Mouse (Mus musculus): ENCODE results near the gene Pank1. TPM values are rescaled to one million over a fixed set of nuclear protein-coding genes. Genes with fewer than 3 reads are reported as not detected.

Gene Pank1
- 8.1 and 12.5 TPM in 2 replicates for polyA plus RNA-seq (2014; fragmentation: Nextera tagmentation; extraction: Ambion mirVana)

- Histone ChIP-seq H3K9ac (ENCODE audit: low read depth, low read length) (peak within 1 kb of the TSS; percentile 91), H3K36me3 (ENCODE audit: control insufficient read depth, insufficient read depth, low read length) (no peaks in the 10 kb centered on the region), H3K4me3 (ENCODE audit: low read depth, low read length) (peak within 1 kb of the TSS; percentile 78), H3K4me1 (replicated peaks; ENCODE audit: control insufficient read depth, insufficient read depth, low read length) (no peaks in the 10 kb centered on the region), H3K4me2 (replicated peaks; ENCODE audit: low read depth, low read length) (peak within 1 kb of the TSS; percentile 74), H3K27ac (ENCODE audit: low read depth, low read length) (peak within 1 kb of the TSS; percentile 97), H3K27me3 (ENCODE audit: control insufficient read depth, insufficient read depth, low read length) (no peaks in the 10 kb centered on the region), H3K9me3 (ENCODE audit: control insufficient read depth, low read length) (no peaks in the 10 kb centered on the region)
- WGBS: under 1% methylated on average over 67 of the region's 96 CpGs
- DNase-seq (ENCODE audit: low spot score) (peak; percentile 80), ATAC-seq (ENCODE audit: low FRiP score) (peak; percentile 81)
Observed at GRCm38 (mm10) chr19:34878603-34879541, at the start of gene Pank1. Gene Pank1 (minus strand): TSS chr19:34879455.

GRCm38 (mm10) chr19:34922603-34922963, 43.3 kb upstream of the Pank1 start:
- peak overlapping the region; percentile 49 for H3K4me2 ChIP-seq (replicated peaks; ENCODE audit: low read depth, low read length)
- H3K9me3 ChIP-seq (ENCODE audit: control insufficient read depth, low read length): no peaks in the 10 kb centered on the region
- H3K4me3 ChIP-seq (ENCODE audit: low read depth, low read length): peak overlapping the region; percentile 73
- no peak overlapping the region for H3K27ac ChIP-seq (ENCODE audit: low read depth, low read length)
- DNase-seq (ENCODE audit: low spot score) (no peak), ATAC-seq (ENCODE audit: low FRiP score) (no peak)
- no peaks in the 10 kb centered on the region for H3K27me3 ChIP-seq (ENCODE audit: control insufficient read depth, insufficient read depth, low read length)
- under 1% methylated on average over 9 of the region's 9 CpGs for WGBS
- no peaks in the 10 kb centered on the region for H3K4me1 ChIP-seq (replicated peaks; ENCODE audit: control insufficient read depth, insufficient read depth, low read length)
- H3K9ac ChIP-seq (ENCODE audit: low read depth, low read length): peak overlapping the region; percentile 61
- no peaks in the 10 kb centered on the region for H3K36me3 ChIP-seq (ENCODE audit: control insufficient read depth, insufficient read depth, low read length)

GRCm38 (mm10) chr19:34921652-34922602, 42.7 kb upstream of the Pank1 start, which contains the start of gene Kif20b:
Gene Kif20b (plus strand): TSS chr19:34922361.
- no peaks in the 10 kb centered on the region for H3K9me3 ChIP-seq (ENCODE audit: control insufficient read depth, low read length)
- H3K27me3 ChIP-seq (ENCODE audit: control insufficient read depth, insufficient read depth, low read length): no peaks in the 10 kb centered on the region
- H3K9ac ChIP-seq (ENCODE audit: low read depth, low read length): peak within 1 kb of the TSS; percentile 61
- ATAC-seq (ENCODE audit: low FRiP score): peak; percentile 97
- 0 out of 2 replicates have a peak within 1 kb of the TSS, but pooled peaks have one; percentile 13 for H3K27ac ChIP-seq (ENCODE audit: low read depth, low read length)
- H3K4me1 ChIP-seq (replicated peaks; ENCODE audit: control insufficient read depth, insufficient read depth, low read length): no peaks in the 10 kb centered on the region
- peak within 1 kb of the TSS; percentile 49 for H3K4me2 ChIP-seq (replicated peaks; ENCODE audit: low read depth, low read length)
- H3K36me3 ChIP-seq (ENCODE audit: control insufficient read depth, insufficient read depth, low read length): no peaks in the 10 kb centered on the region
- DNase-seq (ENCODE audit: low spot score): peak; percentile 96
- WGBS: under 1% methylated on average over 57 of the region's 57 CpGs
- peak within 1 kb of the TSS; percentile 73 for H3K4me3 ChIP-seq (ENCODE audit: low read depth, low read length)

GRCm38 (mm10) chr19:34921253-34921651, 42.0 kb upstream of the Pank1 start:
- 25% methylated on average over 7 of the region's 7 CpGs for WGBS
- DNase-seq (ENCODE audit: low spot score) (peak; percentile 34), ATAC-seq (ENCODE audit: low FRiP score) (no peak)
- Histone ChIP-seq H3K27me3 (ENCODE audit: control insufficient read depth, insufficient read depth, low read length) (no peaks in the 10 kb centered on the region), H3K4me2 (replicated peaks; ENCODE audit: low read depth, low read length) (peak overlapping the region; percentile 45), H3K27ac (ENCODE audit: low read depth, low read length) (no peak overlapping the region), H3K4me1 (replicated peaks; ENCODE audit: control insufficient read depth, insufficient read depth, low read length) (no peaks in the 10 kb centered on the region), H3K36me3 (ENCODE audit: control insufficient read depth, insufficient read depth, low read length) (no peaks in the 10 kb centered on the region), H3K9me3 (ENCODE audit: control insufficient read depth, low read length) (no peaks in the 10 kb centered on the region), H3K9ac (ENCODE audit: low read depth, low read length) (no peak overlapping the region; the same call in 1 of the 2 replicates), H3K4me3 (ENCODE audit: low read depth, low read length) (peak overlapping the region; percentile 73)

GRCm38 (mm10) chr19:34920531-34920930, 41.3 kb upstream of the Pank1 start:
- WGBS: 81% methylated on average over 3 of the region's 3 CpGs
- DNase-seq (ENCODE audit: low spot score) (no peak), ATAC-seq (ENCODE audit: low FRiP score) (no peak)
- Histone ChIP-seq H3K9me3 (ENCODE audit: control insufficient read depth, low read length) (no peaks in the 10 kb centered on the region), H3K4me3 (ENCODE audit: low read depth, low read length) (no peak overlapping the region), H3K4me2 (replicated peaks; ENCODE audit: low read depth, low read length) (no peak overlapping the region), H3K27me3 (ENCODE audit: control insufficient read depth, insufficient read depth, low read length) (no peaks in the 10 kb centered on the region), H3K27ac (ENCODE audit: low read depth, low read length) (no peak overlapping the region), H3K9ac (ENCODE audit: low read depth, low read length) (no peak overlapping the region), H3K4me1 (replicated peaks; ENCODE audit: control insufficient read depth, insufficient read depth, low read length) (no peaks in the 10 kb centered on the region), H3K36me3 (ENCODE audit: control insufficient read depth, insufficient read depth, low read length) (no peaks in the 10 kb centered on the region)

- no peaks in the 10 kb centered on the region for H3K4me1 ChIP-seq (replicated peaks; ENCODE audit: control insufficient read depth, insufficient read depth, low read length)
- no peaks in the 10 kb centered on the region for H3K9me3 ChIP-seq (ENCODE audit: control insufficient read depth, low read length)
- no peak overlapping the region for H3K4me3 ChIP-seq (ENCODE audit: low read depth, low read length)
- no peaks in the 10 kb centered on the region for H3K36me3 ChIP-seq (ENCODE audit: control insufficient read depth, insufficient read depth, low read length)
- H3K27ac ChIP-seq (ENCODE audit: low read depth, low read length): no peak overlapping the region
- H3K4me2 ChIP-seq (replicated peaks; ENCODE audit: low read depth, low read length): no peak overlapping the region
- 85% methylated on average over 4 of the region's 4 CpGs for WGBS
- H3K9ac ChIP-seq (ENCODE audit: low read depth, low read length): no peak overlapping the region
- H3K27me3 ChIP-seq (ENCODE audit: control insufficient read depth, insufficient read depth, low read length): no peaks in the 10 kb centered on the region
- ATAC-seq (ENCODE audit: low FRiP score): no peak
- DNase-seq (ENCODE audit: low spot score): no peak
Observed at GRCm38 (mm10) chr19:34920066-34920465, 40.8 kb upstream of the Pank1 start.

GRCm38 (mm10) chr19:34912366-34912765, 33.1 kb upstream of the Pank1 start:
- Histone ChIP-seq H3K9me3 (ENCODE audit: control insufficient read depth, low read length) (no peaks in the 10 kb centered on the region), H3K4me2 (replicated peaks; ENCODE audit: low read depth, low read length) (no peak overlapping the region), H3K36me3 (ENCODE audit: control insufficient read depth, insufficient read depth, low read length) (no peaks in the 10 kb centered on the region), H3K4me3 (ENCODE audit: low read depth, low read length) (no peak overlapping the region), H3K9ac (ENCODE audit: low read depth, low read length) (no peak overlapping the region), H3K27ac (ENCODE audit: low read depth, low read length) (no peak overlapping the region), H3K4me1 (replicated peaks; ENCODE audit: control insufficient read depth, insufficient read depth, low read length) (no peaks in the 10 kb centered on the region), H3K27me3 (ENCODE audit: control insufficient read depth, insufficient read depth, low read length) (no peaks in the 10 kb centered on the region)
- DNase-seq (ENCODE audit: low spot score): no peak
- ATAC-seq (ENCODE audit: low FRiP score): no peak

GRCm38 (mm10) chr19:34906772-34907171, 27.5 kb upstream of the Pank1 start:
- H3K27me3 ChIP-seq (ENCODE audit: control insufficient read depth, insufficient read depth, low read length): no peaks in the 10 kb centered on the region
- DNase-seq (ENCODE audit: low spot score) (no peak), ATAC-seq (ENCODE audit: low FRiP score) (no peak)
- WGBS: 86% methylated on average over 5 of the region's 5 CpGs
- no peak overlapping the region for H3K9ac ChIP-seq (ENCODE audit: low read depth, low read length)
- H3K36me3 ChIP-seq (ENCODE audit: control insufficient read depth, insufficient read depth, low read length): no peaks in the 10 kb centered on the region
- no peaks in the 10 kb centered on the region for H3K9me3 ChIP-seq (ENCODE audit: control insufficient read depth, low read length)
- no peaks in the 10 kb centered on the region for H3K4me1 ChIP-seq (replicated peaks; ENCODE audit: control insufficient read depth, insufficient read depth, low read length)
- no peak overlapping the region for H3K27ac ChIP-seq (ENCODE audit: low read depth, low read length)
- H3K4me2 ChIP-seq (replicated peaks; ENCODE audit: low read depth, low read length): no peak overlapping the region
- H3K4me3 ChIP-seq (ENCODE audit: low read depth, low read length): no peak overlapping the region
